Mouse (Mus musculus): Measurements from ENCODE around the gene C3ar1. TPM values are rescaled to one million over a fixed set of nuclear protein-coding genes. Genes with fewer than 3 reads are reported as not detected.

The C3ar1 gene
- 6.4 TPM in 2 replicates for polyA plus RNA-seq (2012; rRNA removed)

DNA sequence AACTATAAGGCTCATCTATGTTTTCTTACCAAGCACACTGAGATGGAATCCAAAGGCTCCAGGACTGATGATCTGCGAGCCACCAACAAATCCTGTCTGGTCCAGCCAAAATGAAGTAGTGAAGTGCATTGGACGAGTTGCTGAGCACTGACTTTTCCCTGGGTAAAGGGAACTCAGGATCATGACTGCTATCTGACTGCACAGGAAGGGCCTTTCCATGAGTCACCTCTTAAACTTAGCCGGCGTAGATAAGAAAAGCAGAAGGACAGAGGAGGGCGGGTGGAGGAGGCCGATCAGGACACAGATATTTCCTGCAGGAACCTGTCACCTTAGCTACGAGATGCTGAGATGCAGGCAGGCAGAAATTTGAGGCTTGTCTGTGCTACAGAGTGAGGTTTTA is at the start of gene C3ar1:
C3ar1 (minus strand) TSS at position 207 of the 400 bp plus-strand sequence.
- DNase-seq (ENCODE audit: low spot score), result no peak

DNA sequence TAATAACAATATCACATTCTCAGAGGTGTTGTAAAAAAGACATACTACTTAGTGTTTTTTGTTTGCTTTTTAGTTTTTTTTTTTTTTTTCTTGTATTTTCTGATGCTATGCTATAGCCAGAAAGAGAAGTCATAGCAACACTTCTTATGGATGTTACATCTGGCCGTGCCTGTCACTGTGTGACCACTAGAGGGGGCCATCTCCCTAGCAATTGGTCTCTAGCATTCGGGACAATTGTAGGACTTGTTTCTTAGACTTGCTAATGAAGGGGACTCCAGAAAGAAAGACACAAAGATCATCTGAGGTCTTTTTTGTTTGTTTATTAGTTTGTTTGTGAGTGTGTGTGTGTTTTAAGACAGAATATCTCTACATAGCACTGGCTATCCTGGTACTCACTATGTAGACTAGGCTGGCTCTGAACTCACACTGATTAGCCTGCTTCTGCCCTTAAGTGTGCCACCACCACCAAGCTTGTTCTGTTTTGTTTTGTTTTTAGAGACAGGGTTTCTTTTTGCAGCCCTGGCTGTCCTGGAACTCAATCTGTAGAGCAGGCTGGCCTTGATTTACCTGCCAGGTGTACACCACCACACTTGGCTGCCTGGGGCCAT is 36.6 kb upstream of the C3ar1 start:
- DNase-seq (ENCODE audit: low spot score), result no peak

DNA sequence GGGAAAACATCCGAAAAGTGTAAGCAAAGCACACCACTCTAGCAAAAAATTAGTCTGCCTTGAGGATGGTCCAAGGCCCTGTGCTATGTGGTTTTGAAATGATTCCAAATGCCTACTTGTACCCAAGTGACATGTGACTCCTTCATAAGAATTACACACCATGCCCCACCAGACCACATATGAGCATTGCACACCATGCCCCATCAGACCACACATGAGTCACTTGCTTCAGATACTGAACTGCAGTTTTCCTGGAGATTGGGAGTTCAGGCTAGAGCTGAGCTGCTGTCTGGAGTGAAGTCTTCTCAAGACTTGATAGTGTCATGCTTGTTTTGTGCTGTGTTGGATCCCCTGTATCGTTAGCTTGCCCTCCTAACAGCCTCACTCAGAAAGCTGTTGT is 33.6 kb upstream of the C3ar1 start:
- DNase-seq (ENCODE audit: low spot score), result no peak

DNA sequence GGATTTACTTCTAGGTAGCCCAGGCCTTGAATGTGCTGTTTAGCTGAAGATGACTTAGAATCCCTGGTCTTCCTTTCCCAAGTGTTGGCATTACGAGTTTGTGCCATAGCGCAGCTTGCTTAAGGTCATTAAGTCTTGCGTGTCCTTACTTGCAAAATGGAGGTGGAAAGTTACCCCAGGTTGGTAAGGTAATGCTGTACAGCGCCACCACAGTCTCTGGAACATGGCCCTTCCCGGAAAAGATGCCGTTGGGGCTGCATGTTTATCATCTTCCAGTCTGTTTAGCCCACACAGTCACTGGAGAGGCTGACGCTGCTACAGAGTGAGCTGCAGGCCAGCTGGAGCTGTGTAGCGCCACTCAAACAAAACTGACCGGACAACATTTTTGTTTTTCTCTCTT is 27.6 kb upstream of the C3ar1 start:
- no peak for DNase-seq (ENCODE audit: low spot score)

DNA sequence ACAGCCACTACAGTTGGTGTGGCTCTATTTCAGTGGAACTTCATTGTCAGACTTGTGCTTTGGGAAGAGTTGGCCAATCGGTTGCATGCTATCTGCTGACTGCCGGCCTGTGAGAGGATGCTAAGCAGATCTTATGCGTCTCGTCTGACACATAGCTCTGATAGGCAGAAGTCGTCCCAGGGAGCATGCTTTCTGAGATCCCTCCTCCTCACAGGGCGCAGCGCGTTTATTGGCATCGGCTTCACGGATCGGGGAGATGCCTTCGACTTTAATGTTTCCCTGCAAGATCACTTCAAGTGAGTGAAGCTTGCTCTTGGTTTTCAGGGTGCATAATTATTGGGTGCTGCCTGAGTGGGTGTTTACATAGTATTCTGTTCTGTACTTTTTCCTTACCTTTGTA is 25.3 kb upstream of the C3ar1 start:
- DNase-seq (ENCODE audit: low spot score), result no peak

DNA sequence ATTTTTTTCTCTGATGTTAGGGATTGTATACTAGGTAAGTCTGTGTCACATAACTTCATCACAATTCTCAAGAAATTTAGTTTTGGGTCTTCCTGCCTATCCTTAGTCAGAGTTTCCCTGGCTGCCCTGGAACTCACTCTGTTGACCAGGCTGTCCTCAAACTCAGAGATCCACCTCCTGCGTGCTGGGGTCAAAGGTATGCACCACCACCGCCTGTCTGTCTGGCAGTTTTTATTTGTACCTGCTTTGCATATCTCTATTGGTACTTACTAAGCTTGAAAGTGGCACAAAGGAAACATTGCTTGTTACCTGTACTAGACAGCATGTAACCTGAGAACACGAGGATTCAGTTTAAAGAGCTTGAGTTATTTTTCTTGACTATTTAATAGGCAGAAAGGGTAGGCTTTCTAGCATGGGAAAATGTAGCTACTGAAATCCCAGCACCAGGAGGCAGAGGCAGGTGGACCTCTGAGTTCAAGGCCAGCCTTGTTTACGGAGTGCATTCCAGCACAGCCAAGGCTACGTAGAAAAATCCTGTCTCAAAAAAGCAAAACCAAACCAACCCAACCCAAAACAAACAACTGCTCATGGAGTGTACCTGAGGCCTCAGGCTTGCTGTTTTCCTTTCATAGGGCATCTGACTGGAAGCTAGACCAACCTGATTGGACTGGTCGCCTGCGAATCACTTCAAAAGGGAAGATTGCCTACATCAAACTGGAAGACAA is 24.0 kb upstream of the C3ar1 start:
- no peak for DNase-seq (ENCODE audit: low spot score)

DNA sequence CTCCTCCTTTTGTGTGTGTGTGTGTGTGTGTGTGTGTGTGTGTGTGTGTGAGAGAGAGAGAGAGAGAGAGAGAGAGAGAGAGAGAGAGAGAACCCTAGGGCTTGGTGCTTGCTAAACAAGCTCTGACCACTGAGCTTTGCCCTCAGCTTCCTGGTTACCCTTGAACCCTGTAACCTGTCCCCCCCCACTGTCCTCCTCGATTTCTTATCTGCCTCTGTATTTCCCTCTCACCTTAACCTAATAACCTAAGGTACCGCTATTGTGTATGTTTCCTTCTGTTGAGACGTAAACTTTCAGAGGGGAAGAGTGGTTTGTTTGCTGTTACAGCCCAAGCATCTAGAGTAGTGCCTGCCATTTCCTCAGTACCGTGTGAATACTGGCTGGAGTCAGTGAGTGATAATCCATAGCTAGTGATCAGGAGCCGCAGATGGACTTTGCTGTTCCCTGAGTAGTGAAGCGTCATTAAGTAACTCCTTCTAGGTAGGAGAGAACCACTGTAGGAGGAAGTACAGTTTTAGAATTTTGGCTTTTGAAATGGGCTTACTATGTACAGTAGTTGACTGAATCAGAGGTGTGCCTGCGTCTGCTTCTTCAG is 23.3 kb upstream of the C3ar1 start:
- no peak for DNase-seq (ENCODE audit: low spot score)

DNA sequence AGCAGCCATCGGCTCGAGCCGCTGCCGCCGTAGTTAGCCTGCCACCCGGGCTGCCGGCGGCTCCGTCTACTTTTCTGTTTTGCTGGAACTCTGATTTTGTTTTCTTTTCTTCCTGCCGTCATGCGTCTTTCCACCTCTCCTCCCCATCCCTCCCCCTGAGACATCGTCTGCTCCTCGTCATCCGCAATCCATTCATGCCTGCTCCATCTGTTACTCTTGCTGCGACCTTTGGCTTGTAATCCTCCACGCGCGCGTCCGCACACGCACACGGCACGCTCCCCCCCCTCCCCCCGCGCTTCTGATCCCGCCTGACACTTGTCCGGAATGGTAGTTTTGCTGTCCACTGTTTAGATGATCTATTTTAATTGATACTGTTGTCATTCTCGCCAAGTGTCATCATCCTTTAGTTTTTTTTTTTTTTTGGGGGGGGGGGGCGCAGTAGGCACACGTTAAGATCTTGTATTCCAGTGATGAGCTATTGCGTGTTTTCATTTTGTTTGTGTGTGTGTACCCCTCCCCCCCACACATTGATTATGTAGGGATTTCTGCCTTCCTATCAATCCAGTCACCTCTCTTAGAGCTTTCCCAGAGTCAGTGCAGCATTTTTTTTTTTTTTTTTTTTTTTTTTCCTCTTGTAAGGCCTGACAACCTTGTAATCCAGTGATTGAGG is 18.9 kb upstream of the C3ar1 start:
- no peak for DNase-seq (ENCODE audit: low spot score)

DNA sequence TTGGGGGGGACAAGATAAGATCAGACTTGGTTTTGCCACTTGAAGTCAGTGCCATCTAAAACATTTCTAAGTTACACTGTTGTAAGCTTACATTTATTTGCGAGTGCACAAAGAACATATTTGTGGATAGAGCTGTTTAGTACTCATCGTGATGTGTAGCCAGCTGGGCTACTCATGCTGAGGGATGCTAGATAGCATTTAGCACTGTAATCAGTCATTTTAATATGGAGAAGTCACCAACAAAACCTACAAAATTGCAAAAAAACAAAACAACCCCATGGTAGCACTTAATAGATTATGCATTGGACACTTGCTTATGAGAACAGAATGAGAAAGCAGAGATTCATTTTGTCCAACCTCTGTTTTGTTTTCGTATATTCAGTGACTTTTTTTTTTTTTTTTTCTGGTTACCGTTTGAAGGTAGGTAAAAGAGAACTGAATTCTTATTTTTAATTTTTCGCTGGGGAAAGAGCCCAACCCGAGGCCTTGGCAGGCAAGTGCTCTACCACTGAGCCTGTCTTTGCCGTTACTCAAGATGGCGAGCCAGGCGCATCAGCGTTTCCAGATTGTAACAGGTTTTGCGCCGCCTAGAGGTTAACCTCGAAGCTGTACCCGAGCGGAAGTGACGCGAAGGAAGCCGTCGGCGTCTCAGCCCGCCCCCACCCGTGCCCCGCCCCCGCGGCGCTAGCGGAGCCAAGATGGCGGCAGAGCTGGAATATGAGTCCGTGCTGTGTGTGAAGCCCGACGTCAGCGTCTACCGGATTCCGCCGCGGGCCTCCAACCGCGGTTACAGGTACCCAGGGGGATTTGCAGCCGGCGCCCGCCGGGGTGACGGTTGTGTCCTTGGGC is 18.1 kb upstream of the C3ar1 start, which contains the start of gene Necap1:
Necap1 (plus strand) TSS at position 604 of the 849 bp plus-strand sequence.
- DNase-seq (ENCODE audit: low spot score), result peak; percentile 91

DNA sequence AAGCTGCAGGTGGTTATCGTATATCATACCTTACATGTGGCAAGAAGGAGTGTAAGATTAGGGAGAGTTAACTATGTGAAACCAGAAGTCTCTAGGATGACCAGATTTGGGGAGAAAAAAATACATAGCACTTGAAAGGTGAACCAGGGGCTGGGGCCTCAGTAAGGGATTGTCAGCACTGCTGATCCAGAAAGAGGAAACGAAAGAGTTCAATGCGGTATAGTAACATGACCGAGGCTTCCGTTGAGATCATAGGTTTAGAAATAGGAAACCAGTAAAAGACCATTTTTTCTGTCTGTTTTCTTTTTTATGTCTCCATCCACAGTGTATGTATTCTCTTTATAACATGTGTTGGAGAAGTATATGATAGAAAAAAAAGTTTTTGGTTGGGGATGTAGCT is 16.8 kb upstream of the C3ar1 start:
- DNase-seq (ENCODE audit: low spot score), result no peak

DNA sequence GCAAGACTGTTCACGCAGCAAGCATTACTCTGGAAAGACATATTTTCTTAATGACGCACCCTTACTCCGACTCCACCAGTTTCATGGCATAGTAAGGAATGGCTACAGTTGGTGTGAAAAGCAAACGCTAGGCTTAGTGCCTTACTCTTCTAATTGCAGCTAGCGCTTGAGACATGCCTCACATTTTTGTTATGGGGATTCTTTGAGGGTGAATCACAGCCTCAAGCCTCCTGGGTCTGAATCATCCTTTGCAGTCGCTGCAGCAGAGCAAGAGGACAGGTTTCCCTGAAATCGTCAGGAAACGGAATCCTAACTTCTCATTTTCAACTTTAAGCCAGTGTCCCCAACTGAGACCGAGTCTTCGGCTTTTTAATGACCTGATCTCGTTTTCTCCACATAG is 13.9 kb upstream of the C3ar1 start:
- DNase-seq (ENCODE audit: low spot score), result no peak

DNA sequence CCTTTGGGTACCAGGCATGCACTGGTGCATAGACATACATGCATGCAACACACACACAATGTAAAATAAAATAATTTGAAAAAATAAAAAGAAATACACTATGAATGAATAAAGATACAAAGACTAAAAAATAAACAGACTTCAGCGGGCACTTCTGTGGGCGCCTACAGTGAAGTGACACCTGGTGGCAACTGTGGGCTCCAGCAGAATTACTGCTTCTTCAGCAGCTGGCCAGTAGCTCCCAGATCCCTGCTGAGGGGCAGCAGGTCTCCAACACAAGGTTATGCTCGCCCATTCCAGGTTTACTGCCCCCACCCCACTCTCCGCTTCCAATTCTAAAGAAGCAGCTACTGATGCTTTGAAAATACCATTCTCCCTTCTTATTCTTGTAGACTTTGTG is 12.0 kb upstream of the C3ar1 start:
- no peak for DNase-seq (ENCODE audit: low spot score)

DNA sequence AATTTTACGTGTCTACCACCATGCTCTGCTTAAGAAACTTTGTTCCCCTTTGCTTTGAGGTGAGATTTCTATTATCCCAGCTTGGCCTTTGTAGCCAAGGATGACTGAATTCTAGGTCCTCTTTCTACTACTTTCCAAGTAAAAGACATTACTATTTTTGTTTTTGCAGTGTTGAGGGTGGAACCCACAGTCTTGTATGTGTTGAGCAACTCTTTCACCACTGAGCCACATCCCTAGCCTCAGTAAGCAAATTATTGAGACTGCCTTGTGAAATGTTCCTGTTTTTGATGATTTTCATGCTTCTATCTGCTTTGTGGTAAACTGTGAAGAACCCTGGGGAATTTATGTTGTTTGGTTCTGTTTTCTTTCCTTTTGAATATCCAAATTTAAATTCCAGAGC is 6.9 kb upstream of the C3ar1 start:
- no peak for DNase-seq (ENCODE audit: low spot score)

DNA sequence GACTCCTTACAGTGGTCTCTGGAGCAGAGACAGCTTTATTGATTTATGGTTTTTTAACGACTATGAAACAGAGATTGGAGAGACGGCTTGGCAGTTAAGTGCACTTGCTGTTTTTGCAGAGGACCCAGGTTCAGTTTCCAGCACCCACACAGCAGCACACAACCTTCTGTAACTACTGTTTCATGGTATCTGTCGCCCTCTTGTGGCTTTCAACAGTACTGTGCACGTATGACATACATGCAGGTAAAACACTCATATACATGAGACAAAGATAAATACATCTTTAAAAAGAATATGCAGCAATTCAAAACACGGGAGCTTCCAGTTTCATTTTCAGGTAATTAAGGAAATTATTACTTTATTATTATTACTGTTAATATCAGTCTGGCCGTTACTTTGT is 6.5 kb upstream of the C3ar1 start:
- no peak for DNase-seq (ENCODE audit: low spot score)

DNA sequence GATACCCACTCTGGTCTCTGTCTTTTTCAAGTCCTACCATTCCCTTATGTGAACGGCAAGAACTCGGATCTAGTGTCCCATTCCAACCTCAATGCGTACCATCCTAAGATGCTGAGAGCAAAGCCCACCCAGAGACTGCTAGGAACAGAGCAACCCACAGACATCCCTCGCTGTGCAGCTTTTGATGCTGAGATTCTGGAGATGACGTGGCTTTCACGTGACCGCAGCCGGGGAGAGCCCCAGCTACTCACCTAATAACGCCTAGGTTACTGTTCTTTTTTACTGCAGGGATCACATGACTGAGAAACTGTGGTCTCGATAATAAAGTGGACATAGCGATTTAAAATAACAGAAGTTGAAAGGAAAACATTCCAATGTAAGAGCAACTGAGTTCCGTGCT is 1.4 kb downstream of the C3ar1 start:
- DNase-seq (ENCODE audit: low spot score), result no peak

DNA sequence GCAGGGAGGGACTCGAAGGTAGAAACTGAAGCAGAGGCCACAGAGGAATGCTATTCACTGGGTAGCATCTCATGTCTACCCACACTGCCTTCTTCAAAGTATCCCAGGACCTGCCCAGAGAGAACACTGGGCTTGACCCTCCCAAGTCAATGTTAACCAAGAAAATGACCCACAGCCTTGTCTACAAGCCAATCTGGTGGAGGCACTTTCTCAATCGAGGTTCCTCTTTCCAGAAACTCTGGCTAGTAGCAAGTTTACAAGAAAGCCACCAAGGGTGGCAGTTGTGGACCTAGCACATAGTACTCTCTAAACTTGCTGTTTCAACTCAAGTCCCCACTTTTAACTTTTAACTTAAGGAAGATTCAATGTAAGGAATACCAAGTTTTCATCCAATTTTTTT is 3.3 kb downstream of the C3ar1 start:
- DNase-seq (ENCODE audit: low spot score), result no peak

DNA sequence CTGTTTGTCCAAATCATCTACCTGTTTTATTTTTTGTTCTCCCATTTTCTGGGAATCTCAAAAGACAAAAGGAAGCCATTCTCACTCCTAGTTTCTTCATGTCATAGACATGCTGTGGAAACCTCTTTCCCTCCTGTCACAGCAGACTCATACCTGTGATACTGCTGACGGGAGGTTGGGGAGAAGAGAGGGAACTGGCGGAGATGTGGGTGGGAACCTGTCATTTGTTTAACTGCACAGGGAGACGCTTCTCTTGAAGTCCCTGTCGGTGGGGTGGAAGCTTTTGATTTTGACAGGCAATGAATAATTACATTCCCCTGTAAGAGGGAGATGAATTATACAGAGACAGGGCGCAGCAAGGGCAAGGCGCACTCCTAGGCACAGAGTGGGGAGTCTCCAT is 12.2 kb downstream of the C3ar1 start:
- no peak for DNase-seq (ENCODE audit: low spot score)

DNA sequence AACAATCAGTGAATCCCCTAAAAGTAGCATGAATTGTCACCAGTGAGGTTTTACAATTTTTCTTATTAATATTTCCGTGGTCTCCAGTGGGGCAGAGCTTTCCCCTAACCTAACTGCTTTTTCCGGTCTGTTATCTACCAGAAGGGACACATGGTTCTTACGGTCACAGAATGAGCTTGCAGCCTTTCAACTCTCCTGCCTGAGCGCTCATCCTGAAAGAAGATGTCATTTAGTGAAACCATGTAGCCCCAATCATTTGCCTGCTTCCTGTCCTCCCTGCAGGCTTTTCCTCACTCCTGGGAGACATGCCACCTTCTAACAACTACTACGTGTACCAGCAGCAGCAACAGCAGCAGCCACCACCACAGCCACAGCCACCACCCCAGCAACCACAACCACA is 18.4 kb downstream of the C3ar1 start:
- no peak for DNase-seq (ENCODE audit: low spot score)

DNA sequence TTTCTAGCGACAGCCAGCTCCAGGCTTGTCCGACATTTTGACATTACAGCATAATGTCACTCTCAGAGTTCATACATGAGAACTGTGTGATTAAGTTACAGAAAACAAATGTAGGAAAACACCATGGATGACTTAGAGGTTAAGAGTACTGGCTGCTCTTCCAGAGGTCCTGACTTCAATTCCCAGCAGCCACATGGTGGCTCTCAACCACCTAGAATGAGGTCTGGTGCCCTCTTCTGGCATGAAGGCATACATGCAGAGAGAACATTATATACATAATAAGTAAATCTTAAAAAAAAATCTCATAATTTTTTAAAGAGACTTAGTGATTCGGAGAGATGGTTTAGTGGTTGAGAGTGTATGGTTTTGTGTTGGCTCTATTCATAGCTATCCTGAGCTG is 19.0 kb downstream of the C3ar1 start:
- DNase-seq (ENCODE audit: low spot score), result no peak

DNA sequence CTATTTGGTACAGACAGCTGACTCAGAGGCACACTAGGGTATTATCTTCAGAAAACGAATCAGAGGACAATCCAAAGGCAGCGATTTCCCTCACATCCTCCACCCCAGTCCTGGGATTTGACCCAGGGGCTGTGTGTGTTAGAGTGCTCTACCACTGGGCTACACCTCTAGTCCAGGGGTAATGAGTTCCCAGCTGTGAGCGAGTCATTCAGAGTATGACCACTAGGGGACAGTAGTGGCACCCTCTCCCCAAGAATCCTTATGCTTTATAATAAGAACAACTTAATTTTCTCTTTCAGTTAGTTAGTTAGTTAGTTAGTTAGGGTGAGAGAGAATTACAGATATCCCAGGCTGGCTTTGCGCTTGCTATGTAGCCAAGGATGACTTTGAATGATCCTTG is 21.6 kb downstream of the C3ar1 start:
- no peak for DNase-seq (ENCODE audit: low spot score)

DNA sequence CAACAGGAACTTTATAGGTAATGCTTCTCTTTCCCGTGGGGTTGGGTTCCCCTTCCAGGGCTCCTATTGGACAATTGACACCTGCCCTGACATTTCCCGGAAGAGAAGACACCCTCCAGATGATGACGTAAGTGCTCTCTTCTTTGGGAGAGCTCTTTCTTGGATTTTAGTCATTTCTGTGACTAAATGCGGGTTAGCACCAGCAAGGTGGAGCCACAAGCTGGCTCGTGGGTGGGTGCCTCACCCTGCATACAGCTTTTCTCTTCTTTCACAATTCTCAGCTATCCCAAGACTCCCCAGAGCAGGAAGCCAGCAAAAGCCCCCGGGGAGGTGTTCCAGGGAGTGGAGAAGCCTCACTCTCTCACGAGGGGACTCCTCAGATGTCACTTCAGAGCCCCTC is 23.1 kb downstream of the C3ar1 start:
- no peak for DNase-seq (ENCODE audit: low spot score)

DNA sequence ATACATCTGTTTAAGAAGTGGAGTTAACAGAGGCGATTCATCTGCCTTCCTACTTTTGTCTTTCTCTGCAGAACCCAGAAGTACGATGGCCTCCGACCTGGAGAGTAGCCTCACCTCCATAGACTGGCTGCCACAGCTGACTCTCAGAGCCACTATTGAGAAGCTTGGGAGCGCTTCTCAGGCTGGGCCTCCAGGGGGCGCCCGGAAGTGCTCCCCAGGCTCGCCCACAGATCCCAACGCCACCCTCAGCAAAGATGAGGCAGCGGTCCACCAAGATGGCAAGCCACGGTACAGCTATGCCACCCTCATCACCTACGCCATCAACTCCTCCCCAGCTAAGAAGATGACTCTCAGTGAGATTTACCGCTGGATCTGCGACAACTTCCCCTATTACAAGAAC is 27.9 kb downstream of the C3ar1 start:
- DNase-seq (ENCODE audit: low spot score), result no peak
